Comparison of ENCODE assay signal across 8 mouse cellular contexts in the genomic region with DNA sequence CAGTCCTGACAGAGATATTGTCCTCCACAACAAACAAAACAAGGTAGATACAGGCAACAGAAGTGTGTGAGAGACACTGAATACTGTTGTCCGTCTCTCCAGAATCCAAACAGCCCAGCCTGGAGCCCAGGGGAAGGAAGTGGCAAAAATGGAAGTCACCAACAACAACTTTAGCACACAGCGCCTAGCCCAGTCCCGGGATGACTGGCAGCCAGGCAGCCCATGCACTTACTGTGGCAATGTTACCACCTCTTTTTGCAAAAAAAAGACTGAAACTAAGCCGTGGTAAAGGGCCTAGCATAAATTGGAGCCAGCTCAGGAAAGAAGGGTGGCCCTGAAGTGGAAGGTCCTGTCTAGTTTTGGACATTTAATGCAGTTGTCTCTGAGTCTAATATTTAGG. TPM values are rescaled to one million over a fixed set of nuclear protein-coding genes. Genes with fewer than 3 reads are reported as not detected.
DNase-seq lines count a peak whose midpoint lies in the region; ATAC-seq and TF ChIP-seq lines count a peak whose summit lies in the region.

No protein-coding gene starts in this region.

- TF ChIP-seq EP300 in stomach, postnatal 0 days (optimal IDR thresholded peaks at IDR 0.05): no peak

- H3K9me3 ChIP-seq in heart, embryonic 11.5 days (replicated peaks; ENCODE audit: control insufficient read depth, low read length): no peaks in the 10 kb centered on the region
- H3K9me3 ChIP-seq in E14TG2a.4 (ENCODE audit: low read length): no peaks in the 10 kb centered on the region
- no peaks in the 10 kb centered on the region for H3K9me3 ChIP-seq in forebrain, embryonic 13.5 days (replicated peaks)
- no peaks in the 10 kb centered on the region for H3K9me3 ChIP-seq in stomach, postnatal 0 days (ENCODE audit: control insufficient read depth, low read length)

- no peak for DNase-seq in heart, postnatal 14 days
- no peak for DNase-seq in liver, adult 2 months (ENCODE audit: extremely low read depth, low read depth, low spot score)
- peak; percentile 39 for DNase-seq in stomach, postnatal 0 days (ENCODE audit: low spot score)
- no peak for DNase-seq in layer of hippocampus, adult 9-10 months (ENCODE audit: low spot score)
- DNase-seq in left cerebral cortex, postnatal 10 days (ENCODE audit: extremely low spot score in 1 of 2, low spot score in 2 of 2): no peak

- peak overlapping the region; percentile 99 for H3K4me3 ChIP-seq in heart, embryonic 11.5 days (ENCODE audit: low read depth, low read length)
- peak overlapping the region; percentile 99 for H3K4me3 ChIP-seq in E14TG2a.4 (replicated peaks; ENCODE audit: low read length)
- peak overlapping the region; percentile 72 for H3K4me3 ChIP-seq in forebrain, embryonic 13.5 days
- H3K4me3 ChIP-seq in liver, adult 2 months (ENCODE audit: insufficient read depth, low read depth, low read length): peak overlapping the region; percentile 81
- H3K4me3 ChIP-seq in stomach, postnatal 0 days (ENCODE audit: low read depth, low read length): peak overlapping the region; percentile 88

- WGBS in heart, embryonic 11.5 days (ENCODE audit: insufficient replicate concordance): 4% methylated on average over 4 of the region's 4 CpGs
- WGBS in forebrain, embryonic 13.5 days: 15% methylated on average over 4 of the region's 4 CpGs
- 0% methylated on average over 4 of the region's 4 CpGs for WGBS in liver, adult 2 months
- WGBS in stomach, postnatal 0 days: 3% methylated on average over 4 of the region's 4 CpGs

- peak overlapping the region; percentile 90 for H3K4me2 ChIP-seq in heart, embryonic 11.5 days
- peak overlapping the region; percentile 89 for H3K4me2 ChIP-seq in forebrain, embryonic 13.5 days
- H3K4me2 ChIP-seq in stomach, postnatal 0 days (replicated peaks; ENCODE audit: low read depth): peak overlapping the region; percentile 78

- no peaks in the 10 kb centered on the region for H3K27me3 ChIP-seq in heart, embryonic 11.5 days (ENCODE audit: control insufficient read depth, insufficient read depth, low read length)
- no peaks in the 10 kb centered on the region for H3K27me3 ChIP-seq in E14TG2a.4 (ENCODE audit: insufficient read depth, low read length)
- no peaks in the 10 kb centered on the region for H3K27me3 ChIP-seq in forebrain, embryonic 13.5 days
- H3K27me3 ChIP-seq in liver, adult 2 months (ENCODE audit: control insufficient read depth, insufficient read depth, low read length): no peaks in the 10 kb centered on the region
- no peaks in the 10 kb centered on the region for H3K27me3 ChIP-seq in stomach, postnatal 0 days (ENCODE audit: control insufficient read depth, insufficient read depth, low read length)

- intact Hi-C loops in heart, postnatal 14 days (cut with DNase I): loop anchor here (2.0 kb wide), 1 partner anchor 112 kb away; no protein-coding TSS in a partner anchor
- intact Hi-C loops in left cerebral cortex, postnatal 10 days (cut with DNase I): loop anchor here (10.0 kb wide), 1 partner anchor 62 kb away; no protein-coding TSS in a partner anchor

- peak overlapping the region; percentile 93 for H3K9ac ChIP-seq in heart, embryonic 11.5 days (ENCODE audit: low read depth, low read length)
- H3K9ac ChIP-seq in forebrain, embryonic 13.5 days: peak overlapping the region; percentile 88
- H3K9ac ChIP-seq in liver, adult 2 months (ENCODE audit: low read depth, low read length): peak overlapping the region; percentile 86
- peak overlapping the region; percentile 93 for H3K9ac ChIP-seq in stomach, postnatal 0 days (ENCODE audit: low read length)

- no peak for TF ChIP-seq CTCF in E14TG2a.4 (conservative IDR thresholded peaks at IDR 0.05; ENCODE audit: low read length)
- TF ChIP-seq CTCF in liver, adult 2 months (IDR thresholded peaks at IDR 0.05; ENCODE audit: low read depth, low read length): no peak
- no peak for TF ChIP-seq CTCF in stomach, postnatal 0 days (IDR thresholded peaks at IDR 0.05; ENCODE audit: low read depth)

- peaks cover 7% of the 10 kb centered on the region for H3K4me1 ChIP-seq in heart, embryonic 11.5 days (ENCODE audit: control insufficient read depth, insufficient read depth, low read length)
- peaks cover 29% of the 10 kb centered on the region for H3K4me1 ChIP-seq in E14TG2a.4 (replicated peaks; ENCODE audit: low read depth, low read length)
- H3K4me1 ChIP-seq in forebrain, embryonic 13.5 days: peaks cover 22% of the 10 kb centered on the region
- H3K4me1 ChIP-seq in liver, adult 2 months (ENCODE audit: control insufficient read depth, insufficient read depth, low read length): peaks cover 16% of the 10 kb centered on the region
- H3K4me1 ChIP-seq in stomach, postnatal 0 days (replicated peaks; ENCODE audit: control insufficient read depth, insufficient read depth): peaks cover 4% of the 10 kb centered on the region; the same call in 1 of the 2 replicates

- peaks cover 8% of the 10 kb centered on the region for H3K36me3 ChIP-seq in heart, embryonic 11.5 days (ENCODE audit: control insufficient read depth, insufficient read depth, low read length)
- H3K36me3 ChIP-seq in E14TG2a.4 (ENCODE audit: insufficient read depth, low read length): peaks cover 37% of the 10 kb centered on the region
- peaks cover 34% of the 10 kb centered on the region for H3K36me3 ChIP-seq in forebrain, embryonic 13.5 days (ENCODE audit: poor library complexity, severe bottlenecking)
- H3K36me3 ChIP-seq in liver, adult 2 months (ENCODE audit: control insufficient read depth, insufficient read depth, low read length): peaks cover 22% of the 10 kb centered on the region
- H3K36me3 ChIP-seq in stomach, postnatal 0 days (ENCODE audit: control insufficient read depth, insufficient read depth, low read length): peaks cover 3% of the 10 kb centered on the region

- TF ChIP-seq POLR2A in liver, adult 2 months (IDR thresholded peaks at IDR 0.05; ENCODE audit: extremely low read depth, insufficient read depth, low read length): no peak

- H3K79me2 ChIP-seq in liver, adult 2 months (ENCODE audit: control insufficient read depth, insufficient read depth, low read length): peaks cover 38% of the 10 kb centered on the region

- H3K27ac ChIP-seq in heart, embryonic 11.5 days (ENCODE audit: low read depth, low read length): peak overlapping the region; percentile 60; the same call in 1 of the 2 replicates
- H3K27ac ChIP-seq in forebrain, embryonic 13.5 days: 0 out of 2 replicates have a peak overlapping the region, but pooled peaks have one; percentile 44
- peak overlapping the region; percentile 80 for H3K27ac ChIP-seq in liver, adult 2 months (replicated peaks; ENCODE audit: insufficient read depth, low read depth, low read length)
- peak overlapping the region; percentile 83 for H3K27ac ChIP-seq in stomach, postnatal 0 days (replicated peaks)

- no peak for ATAC-seq in heart, embryonic 11.5 days (replicated peaks; ENCODE audit: insufficient number of reproducible peaks, low FRiP score, low TSS enrichment)
- no peak for ATAC-seq in forebrain, embryonic 13.5 days
- no peak for ATAC-seq in stomach, postnatal 0 days (ENCODE audit: low FRiP score, low TSS enrichment)

RNA-seq across cellular contexts. Expression of a gene that starts 0.8 kb away (rescaled TPM):
- polyA plus RNA-seq in heart, embryonic 11.5 days (2014; fragmentation: Nextera tagmentation; extraction: Ambion mirVana): 11.4 and 14.3 TPM in 2 replicates
- 10 to 100 TPM; 23.1 to 24.7 TPM for total RNA-seq in heart, postnatal 14 days (2021)
- 14.2 and 14.7 TPM in 2 replicates for polyA plus RNA-seq in forebrain, embryonic 13.5 days (2015; fragmentation: Nextera tagmentation; extraction: Ambion mirVana)
- 19.7 and 26.9 TPM in 2 replicates for total RNA-seq in liver, adult 2 months (2014; rRNA removed)
- 37.1 and 38.0 TPM in 2 replicates for polyA plus RNA-seq in liver, adult 2 months (2012; rRNA removed)
- 7.1 TPM in 2 replicates for polyA plus RNA-seq in stomach, postnatal 0 days (2015; fragmentation: Nextera tagmentation; extraction: Ambion mirVana)
- 10 to 100 TPM; 23.0 to 23.7 TPM for total RNA-seq in left cerebral cortex, postnatal 10 days (2021)

RNA-seq across cellular contexts. Expression of a gene that starts 1.2 kb away (rescaled TPM):
- 0.07 and 0.13 TPM in 2 replicates for polyA plus RNA-seq in heart, embryonic 11.5 days (2014; fragmentation: Nextera tagmentation; extraction: Ambion mirVana)
- under 1 TPM in 1 of 2 experiments, not detected in 1; 0.38 TPM for total RNA-seq in heart, postnatal 14 days (2021)
- 0.43 and 1.00 TPM in 2 replicates for polyA plus RNA-seq in forebrain, embryonic 13.5 days (2015; fragmentation: Nextera tagmentation; extraction: Ambion mirVana)
- not detected in 2 replicates for total RNA-seq in liver, adult 2 months (2014; rRNA removed)
- polyA plus RNA-seq in liver, adult 2 months (2012; rRNA removed): not detected in 2 replicates
- not detected in 2 replicates for polyA plus RNA-seq in stomach, postnatal 0 days (2015; fragmentation: Nextera tagmentation; extraction: Ambion mirVana)
- not detected for total RNA-seq in left cerebral cortex, postnatal 10 days (2021)

RNA-seq across cellular contexts. Expression of a gene that starts 26.7 kb away (rescaled TPM):
- polyA plus RNA-seq in heart, embryonic 11.5 days (2014; fragmentation: Nextera tagmentation; extraction: Ambion mirVana): 45.7 and 47.9 TPM in 2 replicates
- total RNA-seq in heart, postnatal 14 days (2021): 1 to 10 TPM; 3.2 to 4.2 TPM
- polyA plus RNA-seq in forebrain, embryonic 13.5 days (2015; fragmentation: Nextera tagmentation; extraction: Ambion mirVana): 68.8 and 71.4 TPM in 2 replicates
- 0.92 and 1.4 TPM in 2 replicates for total RNA-seq in liver, adult 2 months (2014; rRNA removed)
- polyA plus RNA-seq in liver, adult 2 months (2012; rRNA removed): 1.9 and 2.1 TPM in 2 replicates
- 14.2 and 15.1 TPM in 2 replicates for polyA plus RNA-seq in stomach, postnatal 0 days (2015; fragmentation: Nextera tagmentation; extraction: Ambion mirVana)
- total RNA-seq in left cerebral cortex, postnatal 10 days (2021): 10 to 100 TPM; 23.7 to 26.0 TPM

RNA-seq across cellular contexts. Expression of a gene that starts 28.6 kb away (rescaled TPM):
- 47.2 and 49.8 TPM in 2 replicates for polyA plus RNA-seq in heart, embryonic 11.5 days (2014; fragmentation: Nextera tagmentation; extraction: Ambion mirVana)
- 10 to 100 TPM; 27.5 to 29.1 TPM for total RNA-seq in heart, postnatal 14 days (2021)
- 65.9 and 68.3 TPM in 2 replicates for polyA plus RNA-seq in forebrain, embryonic 13.5 days (2015; fragmentation: Nextera tagmentation; extraction: Ambion mirVana)
- 11.3 and 15.6 TPM in 2 replicates for total RNA-seq in liver, adult 2 months (2014; rRNA removed)
- 26.9 and 28.5 TPM in 2 replicates for polyA plus RNA-seq in liver, adult 2 months (2012; rRNA removed)
- polyA plus RNA-seq in stomach, postnatal 0 days (2015; fragmentation: Nextera tagmentation; extraction: Ambion mirVana): 36.8 and 37.8 TPM in 2 replicates
- 10 to 100 TPM; 33.2 to 34.9 TPM for total RNA-seq in left cerebral cortex, postnatal 10 days (2021)

RNA-seq across cellular contexts. Expression of a gene that starts 34.0 kb away (rescaled TPM):
- 231 and 265 TPM in 2 replicates for polyA plus RNA-seq in heart, embryonic 11.5 days (2014; fragmentation: Nextera tagmentation; extraction: Ambion mirVana)
- total RNA-seq in heart, postnatal 14 days (2021): 10 to 100 TPM; 27.2 to 34.3 TPM
- polyA plus RNA-seq in forebrain, embryonic 13.5 days (2015; fragmentation: Nextera tagmentation; extraction: Ambion mirVana): 254 and 295 TPM in 2 replicates
- 21.6 and 28.1 TPM in 2 replicates for total RNA-seq in liver, adult 2 months (2014; rRNA removed)
- 23.9 and 29.3 TPM in 2 replicates for polyA plus RNA-seq in liver, adult 2 months (2012; rRNA removed)
- polyA plus RNA-seq in stomach, postnatal 0 days (2015; fragmentation: Nextera tagmentation; extraction: Ambion mirVana): 83.5 and 103 TPM in 2 replicates
- 10 to 100 TPM; 28.7 to 38.1 TPM for total RNA-seq in left cerebral cortex, postnatal 10 days (2021)
